Mouse (Mus musculus): ENCODE measurements at regions not wholly inside any gene's neighbourhood (a gene's known extent, or its start where the extent isn't known, plus 50 kb on each side); places are given as distances from the start of the nearest gene placed in this dataset.
A peak's percentile ranks its signal among the peaks of the same experiment; 100 is the strongest.

DNA sequence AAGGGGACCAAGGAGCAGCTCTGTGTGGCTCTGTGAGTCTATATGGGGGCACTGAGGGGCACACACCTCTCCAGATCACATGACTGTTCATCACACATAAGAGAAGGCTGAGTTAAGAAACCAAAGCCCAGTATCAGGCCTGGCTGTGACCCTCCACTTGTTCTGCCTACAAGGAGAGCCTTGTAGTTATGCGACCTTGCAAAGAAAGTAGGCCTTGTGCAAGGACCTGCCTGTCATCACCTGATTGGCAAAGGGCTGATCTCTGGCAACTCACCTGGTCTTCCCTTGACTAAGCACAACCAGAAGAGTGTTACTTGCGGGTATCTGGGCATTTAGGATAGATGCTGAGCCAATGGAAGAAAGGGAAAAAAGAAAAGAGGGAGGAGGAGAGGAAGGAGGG, 107.7 kb upstream of the Tcerg1l start:
- Histone ChIP-seq H3K36me3 (ENCODE audit: control insufficient read depth, insufficient read depth, low read length) (no peaks in the 10 kb centered on the region), H3K27me3 (ENCODE audit: control insufficient read depth, insufficient read depth, low read length) (no peaks in the 10 kb centered on the region), H3K27ac (no peak overlapping the region), H3K9ac (ENCODE audit: low read depth, low read length) (no peak overlapping the region), H3K4me3 (no peak overlapping the region), H3K79me2 (replicated peaks; ENCODE audit: control insufficient read depth, insufficient read depth, low read length) (no peaks in the 10 kb centered on the region), H3K4me1 (ENCODE audit: control insufficient read depth, insufficient read depth, low read length) (no peaks in the 10 kb centered on the region)
- intact Hi-C loops (cut with DNase I): no loop called here
- WGBS: 51% methylated on average over 2 of the region's 2 CpGs
- no peak for TF ChIP-seq CTCF (IDR thresholded peaks at IDR 0.05)
- TF ChIP-seq EP300 (IDR thresholded peaks at IDR 0.05; ENCODE audit: insufficient read depth, low read depth, low read length): no peak
- no peak for DNase-seq

DNA sequence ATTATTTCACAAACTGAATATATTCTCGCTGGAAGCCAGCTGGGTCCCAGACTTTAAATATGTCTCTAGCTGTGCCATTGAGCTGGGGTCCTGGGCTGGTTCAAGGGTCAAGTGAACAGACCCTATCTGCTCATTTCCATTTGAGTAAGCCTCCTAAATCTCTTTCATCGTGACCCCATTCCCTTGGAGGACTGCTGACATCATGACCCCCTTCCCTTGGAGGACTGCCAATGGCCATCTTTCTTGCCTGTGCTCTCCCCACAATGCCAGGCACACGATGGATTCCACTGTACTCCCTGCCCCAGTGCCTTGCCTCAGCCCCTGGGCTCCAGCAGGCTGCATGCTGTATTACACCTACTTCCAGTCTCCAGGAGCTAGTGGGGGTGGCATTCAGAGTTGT, 106.5 kb upstream of the Tcerg1l start:
- Histone ChIP-seq H3K9ac (ENCODE audit: low read depth, low read length) (no peak overlapping the region), H3K27me3 (ENCODE audit: control insufficient read depth, insufficient read depth, low read length) (no peaks in the 10 kb centered on the region), H3K4me1 (ENCODE audit: control insufficient read depth, insufficient read depth, low read length) (no peaks in the 10 kb centered on the region), H3K27ac (no peak overlapping the region), H3K36me3 (ENCODE audit: control insufficient read depth, insufficient read depth, low read length) (no peaks in the 10 kb centered on the region), H3K79me2 (replicated peaks; ENCODE audit: control insufficient read depth, insufficient read depth, low read length) (no peaks in the 10 kb centered on the region), H3K4me3 (no peak overlapping the region)
- intact Hi-C loops (cut with DNase I): no loop called here
- 61% methylated on average over 3 of the region's 3 CpGs for WGBS
- TF ChIP-seq CTCF (IDR thresholded peaks at IDR 0.05) (no peak), EP300 (IDR thresholded peaks at IDR 0.05; ENCODE audit: insufficient read depth, low read depth, low read length) (no peak), POLR2A (IDR thresholded peaks at IDR 0.05; ENCODE audit: insufficient read depth, low read depth, low read length) (no peak)
- DNase-seq: no peak

DNA sequence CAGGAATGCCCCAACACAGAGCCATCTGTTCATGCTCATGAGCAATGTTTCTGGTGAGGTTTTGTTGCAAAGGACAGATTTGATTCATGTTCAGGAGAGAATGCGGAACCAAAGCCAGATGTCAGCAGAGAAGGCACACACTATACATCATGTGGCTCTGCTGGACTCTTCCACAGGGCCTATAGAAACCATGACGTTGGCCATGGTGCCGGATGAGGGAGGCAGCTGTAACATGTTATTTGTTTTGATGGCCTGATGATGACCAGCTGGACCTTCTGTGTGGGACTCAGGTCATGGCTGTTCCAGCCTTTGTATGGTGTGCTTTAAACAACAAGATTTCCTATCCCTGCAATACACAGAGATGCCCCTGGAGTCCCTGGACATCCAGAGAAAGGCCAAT, 105.5 kb upstream of the Tcerg1l start:
- WGBS: 72% methylated on average over 3 of the region's 3 CpGs
- TF ChIP-seq CTCF (IDR thresholded peaks at IDR 0.05) (no peak), EP300 (IDR thresholded peaks at IDR 0.05; ENCODE audit: insufficient read depth, low read depth, low read length) (no peak), POLR2A (IDR thresholded peaks at IDR 0.05; ENCODE audit: insufficient read depth, low read depth, low read length) (no peak)
- Histone ChIP-seq H3K36me3 (ENCODE audit: control insufficient read depth, insufficient read depth, low read length) (no peaks in the 10 kb centered on the region), H3K9ac (ENCODE audit: low read depth, low read length) (no peak overlapping the region), H3K4me3 (no peak overlapping the region), H3K27me3 (ENCODE audit: control insufficient read depth, insufficient read depth, low read length) (no peaks in the 10 kb centered on the region), H3K27ac (no peak overlapping the region), H3K4me1 (ENCODE audit: control insufficient read depth, insufficient read depth, low read length) (no peaks in the 10 kb centered on the region), H3K79me2 (replicated peaks; ENCODE audit: control insufficient read depth, insufficient read depth, low read length) (no peaks in the 10 kb centered on the region)
- no peak for DNase-seq
- intact Hi-C loops (cut with DNase I): no loop called here

DNA sequence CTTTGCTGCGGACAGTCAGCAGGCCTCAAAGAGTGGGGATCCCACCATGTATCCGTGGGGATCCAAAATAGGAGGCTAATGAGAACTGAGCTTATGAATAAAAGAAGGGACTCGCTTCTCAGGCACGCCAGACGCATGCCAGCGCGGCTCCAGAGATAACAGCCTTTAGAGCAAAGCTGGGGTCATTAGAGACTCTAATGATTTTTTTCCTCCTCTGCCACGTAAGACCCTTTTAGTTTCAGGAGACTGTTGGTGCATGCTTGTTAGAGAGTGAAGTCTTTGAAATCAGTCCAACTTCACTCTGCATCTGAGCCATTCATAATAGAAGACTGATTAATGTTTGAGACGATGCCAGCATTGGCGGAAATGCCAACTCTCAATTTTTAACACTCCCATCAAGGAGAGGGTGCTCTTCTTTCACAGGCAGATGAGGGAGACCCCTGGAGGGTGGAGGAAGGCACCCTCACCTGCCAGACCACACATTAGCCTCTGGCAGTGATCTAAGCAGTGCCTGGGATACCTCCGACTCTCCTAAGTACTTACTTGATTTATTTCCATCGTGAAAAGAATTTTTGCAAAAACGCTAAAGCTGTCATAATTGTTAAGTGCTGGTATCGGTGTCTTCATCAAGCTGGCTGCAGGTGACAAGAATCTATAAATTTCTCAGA, 104.0 kb upstream of the Tcerg1l start:
- Histone ChIP-seq H3K36me3 (ENCODE audit: control insufficient read depth, insufficient read depth, low read length) (no peaks in the 10 kb centered on the region), H3K9ac (ENCODE audit: low read depth, low read length) (no peak overlapping the region), H3K4me3 (no peak overlapping the region), H3K4me1 (ENCODE audit: control insufficient read depth, insufficient read depth, low read length) (no peaks in the 10 kb centered on the region), H3K27ac (no peak overlapping the region), H3K27me3 (ENCODE audit: control insufficient read depth, insufficient read depth, low read length) (no peaks in the 10 kb centered on the region), H3K79me2 (replicated peaks; ENCODE audit: control insufficient read depth, insufficient read depth, low read length) (no peaks in the 10 kb centered on the region)
- 71% methylated on average over 14 of the region's 14 CpGs for WGBS
- TF ChIP-seq POLR2A (IDR thresholded peaks at IDR 0.05; ENCODE audit: insufficient read depth, low read depth, low read length) (no peak), CTCF (IDR thresholded peaks at IDR 0.05) (no peak), EP300 (IDR thresholded peaks at IDR 0.05; ENCODE audit: insufficient read depth, low read depth, low read length) (no peak)
- intact Hi-C loops (cut with DNase I): no loop called here
- DNase-seq: no peak

DNA sequence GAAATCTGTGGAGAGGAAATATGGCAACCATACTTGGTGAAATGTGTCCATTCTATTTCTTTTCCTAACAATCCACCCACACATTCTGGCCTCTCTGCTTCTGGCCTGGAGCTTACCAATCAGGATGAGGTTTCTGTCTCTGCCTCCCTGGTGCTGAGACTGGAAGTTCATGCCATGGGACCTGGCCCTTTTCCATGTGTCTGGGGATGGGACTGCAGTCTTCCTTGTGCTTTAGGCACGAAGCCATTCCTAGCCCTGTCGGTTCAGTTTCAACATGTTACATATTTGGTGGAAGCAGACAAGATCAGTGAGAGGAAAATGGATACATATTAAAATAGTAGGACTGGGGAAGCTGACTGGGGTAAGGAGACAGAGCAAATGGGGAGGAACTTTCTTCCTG, 100.2 kb upstream of the Tcerg1l start:
- DNase-seq: no peak
- intact Hi-C loops (cut with DNase I): no loop called here

DNA sequence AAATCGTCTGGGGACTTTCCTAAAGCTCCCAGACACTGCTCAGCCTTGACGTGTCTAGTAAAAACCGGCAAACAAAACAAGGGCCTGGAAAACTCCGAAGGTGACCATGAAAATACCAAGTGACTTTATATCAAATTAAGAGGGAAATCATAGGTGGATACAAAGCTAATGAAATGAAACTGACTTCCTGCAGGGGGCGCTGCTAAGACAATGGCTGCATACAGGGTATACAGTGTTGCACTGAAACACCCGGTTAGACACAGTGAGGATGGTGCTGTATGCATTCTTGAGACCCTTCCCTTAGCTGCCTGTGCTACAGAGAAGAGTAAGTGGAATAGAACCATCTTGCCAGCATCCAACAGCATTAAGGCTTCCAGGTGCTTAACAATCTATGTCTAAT, 99.7 kb upstream of the Tcerg1l start:
- Histone ChIP-seq H3K36me3 (ENCODE audit: control insufficient read depth, insufficient read depth, low read length) (no peaks in the 10 kb centered on the region), H3K27ac (no peak overlapping the region), H3K27me3 (ENCODE audit: control insufficient read depth, insufficient read depth, low read length) (no peaks in the 10 kb centered on the region), H3K4me3 (no peak overlapping the region), H3K79me2 (replicated peaks; ENCODE audit: control insufficient read depth, insufficient read depth, low read length) (no peaks in the 10 kb centered on the region), H3K9ac (ENCODE audit: low read depth, low read length) (no peak overlapping the region), H3K4me1 (ENCODE audit: control insufficient read depth, insufficient read depth, low read length) (no peaks in the 10 kb centered on the region)
- intact Hi-C loops (cut with DNase I): no loop called here
- WGBS: 54% methylated on average over 6 of the region's 6 CpGs
- TF ChIP-seq CTCF (IDR thresholded peaks at IDR 0.05) (peak; percentile 7; the same call in 1 of the 2 replicates), POLR2A (IDR thresholded peaks at IDR 0.05; ENCODE audit: insufficient read depth, low read depth, low read length) (no peak), EP300 (IDR thresholded peaks at IDR 0.05; ENCODE audit: insufficient read depth, low read depth, low read length) (no peak)
- DNase-seq: no peak

More for the DNA sequence above, 100.2 kb upstream of the Tcerg1l start:
- Histone ChIP-seq H3K4me3 (no peak overlapping the region), H3K27ac (no peak overlapping the region), H3K36me3 (ENCODE audit: control insufficient read depth, insufficient read depth, low read length) (no peaks in the 10 kb centered on the region), H3K4me1 (ENCODE audit: control insufficient read depth, insufficient read depth, low read length) (no peaks in the 10 kb centered on the region), H3K79me2 (replicated peaks; ENCODE audit: control insufficient read depth, insufficient read depth, low read length) (no peaks in the 10 kb centered on the region), H3K27me3 (ENCODE audit: control insufficient read depth, insufficient read depth, low read length) (no peaks in the 10 kb centered on the region), H3K9ac (ENCODE audit: low read depth, low read length) (no peak overlapping the region)
- WGBS: 53% methylated on average over 2 of the region's 2 CpGs
- no peak for TF ChIP-seq CTCF (IDR thresholded peaks at IDR 0.05)
- TF ChIP-seq EP300 (IDR thresholded peaks at IDR 0.05; ENCODE audit: insufficient read depth, low read depth, low read length): no peak
- no peak for TF ChIP-seq POLR2A (IDR thresholded peaks at IDR 0.05; ENCODE audit: insufficient read depth, low read depth, low read length)

Data from heart, adult 2 months (tissue).